Mouse (Mus musculus) cortical plate, adult 2 months (tissue): Measurements from ENCODE around the gene Dusp7. TPM values are rescaled to one million over a fixed set of nuclear protein-coding genes. Genes with fewer than 3 reads are reported as not detected.

ENCODE experiments used
- H3K27ac ChIP-seq: fragments of 200-500 bp; 2 replicates; pipeline ENCODE4 v1.5.1; 2012; ENCODE audit warnings: low read length, control low read depth, inconsistent platforms; ENCODE audit not compliant: insufficient read depth
- H3K4me1 ChIP-seq: fragments of 200-500 bp; 2 replicates; pipeline ENCODE4 v1.6.1; 2011; ENCODE audit warnings: low read length; ENCODE audit not compliant: control insufficient read depth, insufficient read depth
- H3K4me3 ChIP-seq: fragments of 200-500 bp; 2 replicates; pipeline ENCODE4 v1.5.1; 2011; ENCODE audit warnings: mild to moderate bottlenecking, low read length, control low read depth; ENCODE audit not compliant: insufficient read depth
- CTCF ChIP-seq: fragments of 200-500 bp; IDR thresholded peaks from 2 replicates; pipeline ENCODE4 v1.5.1; 2011; ENCODE audit warnings: mild to moderate bottlenecking, control low read depth, low read length; ENCODE audit not compliant: insufficient read depth; ENCODE audit errors: extremely low read depth
- POLR2A ChIP-seq: fragments of 200-500 bp; IDR thresholded peaks from 2 replicates; pipeline ENCODE4 v1.6.1; 2011; ENCODE audit warnings: mild to moderate bottlenecking, low read length, control low read depth; ENCODE audit not compliant: insufficient read depth; ENCODE audit errors: extremely low read depth
- polyA plus RNA-seq: library from polyadenylated mRNA; depleted of rRNA; stranded (reverse); fragments of >200 nt; gene quantifications from 2 replicates; pipeline ENCODE4 v1.2.3, GENCODE M21; 2012; rRNA removed

Dusp7 gene
- 128 and 130 TPM in 2 replicates for polyA plus RNA-seq

DNA sequence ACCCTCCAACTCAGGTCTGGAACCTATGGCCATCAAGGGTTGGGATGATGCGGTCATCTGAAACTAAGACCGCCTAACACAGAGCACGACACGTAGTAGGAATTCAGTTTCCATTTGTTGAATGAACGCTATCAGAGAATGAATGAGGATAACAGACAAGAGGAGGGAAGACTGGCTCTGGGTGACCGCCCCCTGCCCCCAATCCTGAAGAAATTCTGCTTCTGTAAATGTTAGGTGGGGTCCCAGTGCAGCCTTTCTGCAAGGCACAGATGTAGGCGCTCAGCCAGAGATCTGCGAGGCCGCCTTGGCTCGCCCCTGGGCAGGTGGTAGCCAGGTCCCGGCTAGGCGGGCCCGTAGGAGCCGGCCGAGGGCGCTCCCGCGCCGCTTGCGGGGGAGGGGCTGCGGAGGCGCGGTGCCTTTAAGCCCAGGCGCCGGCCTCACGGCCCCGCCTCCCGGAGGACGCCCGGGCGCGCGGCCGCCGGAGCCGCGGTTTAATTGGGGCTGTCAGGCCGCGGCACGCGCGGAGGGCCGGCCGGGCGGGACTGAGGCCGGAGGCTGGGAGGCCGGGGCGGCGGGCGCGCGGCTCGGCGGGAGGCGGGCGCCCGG, at the start of gene Dusp7:
Dusp7 (plus strand) TSS at position 521 of the 606 bp plus-strand sequence.
- Histone ChIP-seq H3K4me1 (peaks cover 4% of the 10 kb centered on the region), H3K4me3 (peak within 1 kb of the TSS; percentile 99), H3K27ac (peak within 1 kb of the TSS; percentile 98)
- no peak for TF ChIP-seq CTCF
- TF ChIP-seq POLR2A = no peak

DNA sequence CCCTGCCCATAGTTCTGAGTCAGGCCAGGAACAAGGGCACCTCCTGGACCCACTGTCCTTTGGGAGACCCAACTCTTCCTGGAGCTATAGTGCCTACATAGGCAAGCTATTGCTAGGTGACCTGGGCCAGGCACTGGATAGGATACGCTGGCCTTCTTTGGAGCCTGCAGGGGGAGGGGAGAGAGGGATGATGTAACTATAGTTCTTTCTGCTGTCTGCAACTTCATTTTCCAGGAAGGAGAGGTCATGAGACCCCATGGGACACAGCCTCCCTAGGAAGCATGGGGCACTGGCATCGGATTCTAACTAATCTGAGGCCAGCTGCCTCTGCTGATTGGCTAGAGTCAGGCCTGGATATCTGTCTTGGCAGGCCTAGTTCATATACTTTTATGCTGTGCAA, 49.3 kb upstream of the Dusp7 start:
- peak overlapping the region; percentile 72 for H3K27ac ChIP-seq
- no peak for TF ChIP-seq CTCF
- TF ChIP-seq POLR2A = no peak
- H3K4me1 ChIP-seq = peaks cover 18% of the 10 kb centered on the region
- H3K4me3 ChIP-seq = no peak overlapping the region

- TF ChIP-seq POLR2A (no peak), CTCF (no peak)
- no peak overlapping the region for H3K4me3 ChIP-seq
- H3K4me1 ChIP-seq = peaks cover 18% of the 10 kb centered on the region
- H3K27ac ChIP-seq = 0 out of 2 replicates have a peak overlapping the region, but pooled peaks have one; percentile 18
Measured at GRCm38 (mm10) chr9:106322497-106322896, 45.9 kb upstream of the Dusp7 start.

GRCm38 (mm10) chr9:106326241-106326640, 42.2 kb upstream of the Dusp7 start:
- H3K27ac ChIP-seq = no peak overlapping the region
- H3K4me3 ChIP-seq = no peak overlapping the region
- no peak for TF ChIP-seq POLR2A
- TF ChIP-seq CTCF = no peak
- peaks cover 17% of the 10 kb centered on the region for H3K4me1 ChIP-seq

DNA sequence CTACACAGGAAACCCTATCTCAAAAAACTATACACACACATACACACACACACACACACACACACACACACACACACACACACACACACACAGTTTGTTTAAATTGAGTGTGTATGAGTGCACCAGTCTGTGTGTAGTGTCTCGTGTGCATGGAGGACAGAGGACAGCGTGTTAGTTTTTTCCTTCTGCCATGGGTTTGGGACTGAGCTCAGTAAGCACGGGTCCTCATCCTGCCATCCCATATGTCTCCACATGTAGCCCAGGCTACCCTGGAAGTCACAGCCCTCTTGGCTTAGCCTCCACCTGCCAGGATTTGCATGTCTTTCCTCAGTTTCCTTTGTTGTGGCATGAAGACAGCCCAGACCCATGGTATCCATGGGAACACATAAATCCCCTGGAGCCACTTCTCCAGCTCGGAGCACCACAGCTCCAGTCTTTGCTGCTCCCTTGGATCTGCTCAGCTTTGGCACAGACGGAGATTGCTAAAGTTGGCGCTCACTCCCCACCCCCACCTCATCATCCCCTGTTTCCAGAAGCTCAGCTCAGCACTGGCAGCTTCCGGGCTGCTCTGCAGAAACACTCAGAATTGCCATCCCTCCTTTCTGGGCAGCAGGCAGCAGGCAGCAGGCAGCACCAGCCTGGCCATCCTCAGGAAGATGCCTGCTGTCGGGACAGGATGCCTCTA, 41.2 kb upstream of the Dusp7 start:
- TF ChIP-seq POLR2A (peak; percentile 53; the same call in 1 of the 2 replicates), CTCF (no peak)
- Histone ChIP-seq H3K27ac (peak overlapping the region; percentile 79), H3K4me1 (peaks cover 19% of the 10 kb centered on the region), H3K4me3 (no peak overlapping the region)

DNA sequence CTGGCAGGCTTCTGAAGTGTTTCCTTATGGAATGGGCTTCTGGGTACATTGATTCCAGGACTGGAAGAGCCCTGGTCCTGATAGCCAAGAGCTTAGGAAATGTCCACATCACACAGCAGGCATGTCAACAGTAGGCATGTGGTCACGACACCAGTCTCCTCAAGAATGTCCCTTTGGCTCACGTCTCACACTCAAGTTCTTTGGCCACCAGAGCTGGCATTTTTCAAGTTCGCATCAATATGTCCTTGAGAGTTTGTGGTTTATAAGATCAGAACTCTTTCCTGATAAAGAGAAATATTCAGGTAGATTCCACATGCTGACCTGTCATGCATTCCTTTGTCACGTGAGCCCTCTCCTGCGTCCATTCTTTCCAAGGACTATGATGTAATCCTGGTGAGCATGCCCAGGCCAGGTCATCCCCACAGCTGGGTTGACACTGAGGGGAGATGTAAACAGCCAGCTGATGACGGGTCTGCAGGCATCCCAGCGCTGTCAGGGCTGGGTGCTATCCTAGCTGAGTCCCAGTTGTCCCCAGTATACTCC, 40.3 kb upstream of the Dusp7 start:
- peak overlapping the region; percentile 79 for H3K27ac ChIP-seq
- no peak overlapping the region for H3K4me3 ChIP-seq
- H3K4me1 ChIP-seq = peaks cover 17% of the 10 kb centered on the region
- no peak for TF ChIP-seq CTCF
- no peak for TF ChIP-seq POLR2A

GRCm38 (mm10) chr9:106328772-106329511, 39.5 kb upstream of the Dusp7 start:
- Histone ChIP-seq H3K27ac (peak overlapping the region; percentile 50; the same call in 1 of the 2 replicates), H3K4me1 (peaks cover 17% of the 10 kb centered on the region), H3K4me3 (no peak overlapping the region)
- TF ChIP-seq POLR2A = no peak
- TF ChIP-seq CTCF = no peak

GRCm38 (mm10) chr9:106332746-106333145, 35.7 kb upstream of the Dusp7 start:
- TF ChIP-seq CTCF (no peak), POLR2A (no peak)
- H3K27ac ChIP-seq = no peak overlapping the region
- peaks cover 16% of the 10 kb centered on the region for H3K4me1 ChIP-seq
- H3K4me3 ChIP-seq = no peak overlapping the region

DNA sequence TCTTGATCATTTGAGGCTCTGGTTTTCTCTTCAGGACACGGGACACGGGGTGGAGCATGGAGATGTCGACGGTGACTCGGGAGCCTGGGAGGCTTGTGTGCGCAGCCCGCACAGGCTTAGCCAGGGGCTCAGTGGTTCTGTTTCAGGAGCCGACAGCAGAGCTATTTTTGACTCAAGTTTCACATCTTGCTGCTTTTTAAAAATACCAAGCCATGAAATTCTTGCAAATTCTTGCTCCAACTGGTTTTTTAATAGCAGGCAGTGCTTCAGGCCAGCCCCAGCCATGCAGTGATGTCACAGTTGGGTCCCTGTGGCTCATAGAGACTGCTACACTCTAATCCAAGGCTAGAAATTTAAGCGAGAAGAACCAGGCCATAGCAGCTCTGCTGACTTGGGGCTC, 30.8 kb upstream of the Dusp7 start:
- peak overlapping the region; percentile 81 for H3K27ac ChIP-seq
- H3K4me1 ChIP-seq = peaks cover 12% of the 10 kb centered on the region
- no peak overlapping the region for H3K4me3 ChIP-seq
- TF ChIP-seq CTCF (no peak), POLR2A (0 out of 2 replicates have a peak, but pooled peaks have one; percentile 20)
